Mouse (Mus musculus) liver, embryonic 14.5 days (tissue): ENCODE results near the gene Samd4. TPM values are rescaled to one million over a fixed set of nuclear protein-coding genes. Genes with fewer than 3 reads are reported as not detected.

ENCODE experiments used
- ATAC-seq: fragments of 200-750 bp; cut with Nextera tagmentation; 2 replicates; pipeline ENCODE4 v1.8.0; 2017; ENCODE audit warnings: moderate number of reproducible peaks, mild to moderate bottlenecking, moderate library complexity; ENCODE audit not compliant: insufficient read depth
- DNase-seq, 3 experiments: peaks; one replicate each; pipeline ENCODE4 v3.0.0-alpha.2; 2012 to 2013; ENCODE audit warnings: low read depth in 3 of 3, low spot score in 3 of 3
- H3K27ac ChIP-seq: fragments of 300-500 bp; sonication (generic); 2 replicates; pipeline ENCODE4 v1.5.1; 2014; ENCODE audit warnings: moderate library complexity, mild to moderate bottlenecking, control low read depth, inconsistent platforms
- H3K27me3 ChIP-seq: fragments of 300-500 bp; sonication (generic); 2 replicates; pipeline ENCODE4 v1.6.1; 2014; ENCODE audit warnings: mild to moderate bottlenecking, low read length, moderate library complexity; ENCODE audit not compliant: control insufficient read depth, insufficient read depth
- H3K36me3 ChIP-seq: fragments of 300-500 bp; sonication (generic); replicated peaks from 2 replicates; pipeline ENCODE4 v1.6.1; 2014; ENCODE audit warnings: low read depth; ENCODE audit not compliant: control insufficient read depth, insufficient read depth
- H3K4me1 ChIP-seq, 2 experiments: fragments of 200-500 bp in 1 of 2; fragments of 300-500 bp in 1 of 2; sonication (generic) in 1 of 2; replicated peaks; 2 replicates each; pipeline ENCODE4 v1.6.1; 2012 to 2014; ENCODE audit warnings: antibody characterized with exemption in 1 of 2, inconsistent platforms in 1 of 2, low read length in 1 of 2; ENCODE audit not compliant: control insufficient read depth in 2 of 2, insufficient read depth in 2 of 2
- H3K4me2 ChIP-seq: fragments of 300-500 bp; sonication (generic); 2 replicates; pipeline ENCODE4 v1.6.1; 2014; ENCODE audit warnings: low read depth, mild to moderate bottlenecking, control low read depth, moderate library complexity
- H3K4me3 ChIP-seq, 2 experiments: fragments of 200-500 bp in 1 of 2; fragments of 300-500 bp in 1 of 2; sonication (generic) in 1 of 2; 2 replicates each; pipeline ENCODE4 v1.5.1; 2012 to 2014; ENCODE audit warnings: low read depth in 2 of 2, low read length in 2 of 2, mild to moderate bottlenecking in 2 of 2, control low read depth in 1 of 2, inconsistent platforms in 1 of 2, moderate library complexity in 1 of 2; ENCODE audit not compliant: insufficient read depth in 1 of 2
- H3K9ac ChIP-seq: fragments of 300-500 bp; sonication (generic); replicated peaks from 2 replicates; pipeline ENCODE4 v1.6.1; 2014; ENCODE audit warnings: mild to moderate bottlenecking, control low read depth, moderate library complexity
- H3K9me3 ChIP-seq: fragments of 300-500 bp; sonication (generic); 2 replicates; pipeline ENCODE4 v1.6.1; 2016; ENCODE audit warnings: low read length, mixed read lengths; ENCODE audit not compliant: control insufficient read depth
- CTCF ChIP-seq: IDR thresholded peaks from 2 replicates; pipeline ENCODE4 v1.5.1; 2016; ENCODE audit warnings: antibody characterized with exemption, low read depth, control low read depth
- EP300 ChIP-seq: IDR thresholded peaks from 2 replicates; pipeline ENCODE4 v1.6.1; 2016; ENCODE audit warnings: antibody characterized with exemption, low read depth
- WGBS: fragments of 180-500 bp; shearing (Covaris S2); extraction: QIAGEN DNeasy Blood & Tissue Kit; methylation state at CpG from one replicate; pipeline ENCODE4 v1.1.7; 2014; ENCODE audit not compliant: insufficient replicate concordance; 5-methylcytosine and 5-hydroxymethylcytosine counted together
- polyA plus RNA-seq, 2 experiments: library from polyadenylated mRNA; depleted of rRNA in 1 of 2; stranded (reverse) in 1 of 2; unstranded in 1 of 2; fragments of >200 nt; fragmentation: Nextera tagmentation in 1 of 2; extraction: Ambion mirVana in 1 of 2; gene quantifications; 2 replicates each; pipeline versions ENCODE4 v1.2.1 to v1.2.3; 2012 to 2014

Gene Samd4
- polyA plus RNA-seq, 2 experiments: 0.19 to 0.39 TPM

DNA sequence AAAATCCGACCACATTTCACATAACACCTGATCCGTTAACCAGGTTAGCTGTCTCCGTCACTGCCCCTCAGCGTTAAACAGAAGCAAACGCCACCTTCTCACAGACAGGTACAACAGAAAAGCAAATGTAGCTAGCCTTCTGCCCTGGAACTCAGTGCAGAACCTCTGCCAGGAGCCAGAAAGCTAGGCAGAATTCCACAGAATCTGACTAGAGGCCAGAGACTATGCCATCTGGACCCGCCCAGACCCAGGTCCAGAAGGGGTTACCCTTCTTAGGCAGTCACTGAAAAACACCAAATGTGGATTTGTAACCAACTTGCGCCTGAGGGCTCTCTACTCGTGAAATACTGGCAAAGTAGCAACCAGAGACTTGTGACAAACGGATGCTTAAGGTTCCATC is 228.7 kb downstream of the Samd4 start:
- Histone ChIP-seq H3K4me1 (peaks cover 0 to 5% of the 10 kb centered on the region in 2 experiments; a peak in 2 of 4 replicates), H3K27me3 (no peaks in the 10 kb centered on the region), H3K4me2 (no peak overlapping the region), H3K9me3 (no peaks in the 10 kb centered on the region), H3K36me3 (no peaks in the 10 kb centered on the region), H3K27ac (no peak overlapping the region), H3K9ac (no peak overlapping the region), H3K4me3 (no peak overlapping the region)
- ATAC-seq (no peak), DNase-seq (no peak)
- TF ChIP-seq EP300 (no peak), CTCF (no peak)
- WGBS: 32% methylated on average over 9 of the region's 9 CpGs

DNA sequence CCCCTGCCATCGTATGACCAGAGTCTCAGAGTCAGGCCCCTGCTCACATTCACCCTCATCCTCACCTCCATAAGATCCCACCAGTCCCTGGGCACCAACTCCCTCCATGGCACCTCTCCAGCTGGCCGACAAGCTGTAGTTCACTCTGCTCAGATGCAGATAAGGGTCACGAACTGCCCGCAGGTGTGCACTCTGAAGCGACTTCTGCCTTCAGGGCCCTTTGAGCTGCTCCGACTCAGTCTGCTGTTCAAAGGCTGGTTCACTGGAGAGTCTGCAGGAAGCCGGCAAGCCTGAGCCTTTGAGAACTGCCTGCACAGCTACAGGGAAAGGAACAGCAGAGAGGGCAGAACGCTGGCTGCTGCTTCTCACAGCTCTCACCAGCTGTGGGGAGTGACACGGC is 232.5 kb downstream of the Samd4 start:
- no peaks in the 10 kb centered on the region for H3K27me3 ChIP-seq
- H3K27ac ChIP-seq: no peak overlapping the region
- H3K9ac ChIP-seq: no peak overlapping the region
- TF ChIP-seq EP300: no peak
- no peak for TF ChIP-seq CTCF
- ATAC-seq (no peak), DNase-seq (no peak)
- H3K36me3 ChIP-seq: no peaks in the 10 kb centered on the region
- WGBS: 59% methylated on average over 9 of the region's 9 CpGs
- no peak overlapping the region for H3K4me3 ChIP-seq
- peaks cover 0 to 7% of the 10 kb centered on the region in 2 experiments; a peak in 2 of 4 replicates for H3K4me1 ChIP-seq
- no peaks in the 10 kb centered on the region for H3K9me3 ChIP-seq
- H3K4me2 ChIP-seq: no peak overlapping the region

DNA sequence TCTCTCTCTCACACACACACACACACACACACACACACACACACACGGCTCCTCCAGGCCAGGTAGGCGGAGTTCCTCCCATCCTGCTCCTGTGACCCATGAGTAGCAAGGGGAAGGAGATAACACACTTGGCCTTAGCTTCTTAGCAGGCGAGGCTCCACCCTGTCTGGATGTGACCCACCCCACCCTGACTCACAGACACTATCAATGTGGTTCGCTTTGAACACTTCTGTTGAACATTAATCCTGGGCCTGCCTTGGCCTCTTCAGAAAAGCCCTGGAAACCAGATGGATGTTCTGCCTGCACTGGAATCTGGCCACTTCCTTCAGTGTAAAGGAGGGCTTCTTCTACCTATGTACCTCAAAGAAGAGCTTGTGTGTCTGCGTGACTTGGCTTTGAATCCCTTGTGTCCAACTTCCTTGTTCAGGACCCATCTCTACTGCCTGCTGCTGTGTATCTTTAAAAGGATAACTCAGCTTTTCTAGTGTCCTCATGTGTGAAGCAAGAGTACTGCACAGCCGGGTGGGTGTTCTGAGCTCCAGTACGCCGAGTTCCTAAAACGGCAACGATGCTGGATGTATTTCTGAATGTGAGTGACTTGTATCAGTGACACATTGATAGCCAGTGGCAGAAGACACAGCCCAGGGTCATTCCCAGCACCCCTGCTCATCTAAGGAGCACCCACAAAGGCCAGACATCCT is 233.6 kb downstream of the Samd4 start:
- Histone ChIP-seq H3K27me3 (no peaks in the 10 kb centered on the region), H3K4me3 (no peak overlapping the region), H3K9ac (no peak overlapping the region), H3K4me1 (peaks cover 0 to 7% of the 10 kb centered on the region in 2 experiments; a peak in 2 of 4 replicates), H3K36me3 (no peaks in the 10 kb centered on the region), H3K4me2 (no peak overlapping the region), H3K9me3 (no peaks in the 10 kb centered on the region), H3K27ac (no peak overlapping the region)
- peak; percentile 17 to 34 (median 32) for DNase-seq
- TF ChIP-seq CTCF (no peak), EP300 (no peak)
- ATAC-seq: peak; percentile 65
- WGBS: 44% methylated on average over 10 of the region's 10 CpGs

DNA sequence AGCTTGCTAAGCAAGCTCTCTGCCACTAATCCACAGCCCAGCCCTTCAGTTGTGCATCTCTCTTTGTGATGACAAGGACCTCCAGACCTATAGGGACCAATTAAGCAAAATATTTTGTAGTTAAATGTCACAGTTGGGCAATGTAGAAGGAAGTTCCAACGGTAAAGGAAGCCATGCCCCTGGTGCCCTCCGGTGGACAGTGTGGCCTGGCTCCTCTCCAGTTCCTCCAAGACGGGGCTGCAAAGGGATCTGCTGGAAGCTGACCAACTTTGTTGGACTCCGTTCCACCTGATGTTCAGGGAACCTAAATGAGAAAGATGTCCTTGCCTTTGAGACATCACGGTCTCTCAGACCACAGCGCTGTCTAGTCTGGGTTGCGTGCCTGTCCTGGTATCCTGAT is 234.9 kb downstream of the Samd4 start:
- Histone ChIP-seq H3K9ac (no peak overlapping the region), H3K4me1 (peaks cover 0 to 7% of the 10 kb centered on the region in 2 experiments; a peak in 2 of 4 replicates), H3K27me3 (no peaks in the 10 kb centered on the region), H3K4me2 (no peak overlapping the region), H3K9me3 (no peaks in the 10 kb centered on the region), H3K36me3 (no peaks in the 10 kb centered on the region), H3K4me3 (no peak overlapping the region), H3K27ac (no peak overlapping the region)
- 57% methylated on average over 7 of the region's 7 CpGs for WGBS
- ATAC-seq (no peak), DNase-seq (no peak)
- no peak for TF ChIP-seq EP300
- peak; percentile 30; the same call in 1 of the 2 replicates for TF ChIP-seq CTCF

DNA sequence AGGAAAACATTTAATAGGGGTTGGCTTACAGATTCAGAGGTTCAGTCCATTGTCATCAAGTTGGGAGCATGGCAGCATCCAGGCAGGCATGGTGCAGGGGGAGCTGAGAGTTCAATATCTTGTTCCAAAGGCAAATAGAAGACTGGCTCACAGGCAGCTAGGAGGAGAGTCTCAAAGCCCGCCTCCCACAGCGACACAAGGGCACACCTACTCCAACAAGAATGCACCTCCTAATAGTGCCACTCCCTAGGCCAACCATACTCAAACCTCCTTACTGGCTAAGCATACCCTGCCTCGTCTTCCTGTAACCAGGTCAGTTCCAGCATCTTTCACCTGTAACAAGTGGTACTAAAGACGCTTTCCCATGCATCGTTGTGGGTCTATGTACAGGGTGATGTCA is 245.3 kb downstream of the Samd4 start:
- no peaks in the 10 kb centered on the region for H3K36me3 ChIP-seq
- no peaks in the 10 kb centered on the region for H3K27me3 ChIP-seq
- H3K9ac ChIP-seq: no peak overlapping the region
- ATAC-seq (no peak), DNase-seq (no peak)
- H3K27ac ChIP-seq: no peak overlapping the region
- 69% methylated on average over 5 of the region's 5 CpGs for WGBS
- H3K4me1 ChIP-seq: no peaks in the 10 kb centered on the region
- no peak overlapping the region for H3K4me2 ChIP-seq
- no peak overlapping the region for H3K4me3 ChIP-seq
- H3K9me3 ChIP-seq: no peaks in the 10 kb centered on the region
- TF ChIP-seq CTCF: no peak
- no peak for TF ChIP-seq EP300
